Comparison of ENCODE assay signal across 11 mouse cellular contexts in the genomic region with DNA sequence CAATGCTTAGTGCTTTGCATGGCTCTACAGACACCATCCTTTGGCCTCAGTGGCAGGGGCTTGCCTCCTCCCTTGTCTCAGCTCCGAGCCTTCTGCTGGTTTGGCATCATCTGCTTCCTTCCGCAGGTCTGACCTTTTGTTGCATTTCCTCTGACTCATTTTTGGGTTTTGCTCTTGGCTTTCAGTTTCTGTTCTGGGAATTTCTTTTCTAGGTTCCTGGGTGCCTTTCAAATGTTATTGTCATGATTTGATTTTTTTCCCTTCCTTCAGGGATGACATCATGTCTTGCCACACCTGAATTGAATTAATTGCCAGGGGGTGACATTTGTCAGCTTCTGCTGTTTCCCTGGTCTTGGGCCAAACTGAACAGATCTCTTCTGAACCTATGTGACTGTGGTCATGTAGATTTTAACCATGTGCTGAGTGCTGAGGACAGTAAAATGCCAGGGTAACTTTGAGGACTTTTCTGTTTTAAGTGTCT. TPM values are rescaled to one million over a fixed set of nuclear protein-coding genes. Genes with fewer than 3 reads are reported as not detected.
DNase-seq lines count a peak whose midpoint lies in the region; ATAC-seq lines count a peak whose summit lies in the region.
"Had no signal": no experiment of that assay in that cellular context is flagged by ENCODE, and none has a peak within 500 bp of the region (broad histone marks: within the 10 kb centered on the region; RNA-seq: fewer than 3 reads in every experiment).

No protein-coding gene starts in this region.

- H3K27ac ChIP-seq in midbrain, embryonic 16.5 days (ENCODE audit: low read length), result no peak overlapping the region
- H3K27ac ChIP-seq: layer of hippocampus, adult 2 months; macrophage had no signal

- ATAC-seq in granulocyte monocyte progenitor cell, adult 5-6 weeks (replicated peaks; ENCODE audit: poor library complexity, severe bottlenecking), result peak; percentile 27; the same call in 1 of the 2 replicates
- ATAC-seq in midbrain, embryonic 16.5 days, result no peak

- H3K36me3 ChIP-seq in midbrain, embryonic 16.5 days (ENCODE audit: control insufficient read depth, insufficient read depth, low read length), result no peaks in the 10 kb centered on the region

- H3K9ac ChIP-seq in midbrain, embryonic 16.5 days (ENCODE audit: low read depth, low read length), result no peak overlapping the region

- 91% methylated on average over 2 of the region's 2 CpGs for WGBS in midbrain, embryonic 16.5 days

- H3K9me3 ChIP-seq in midbrain, embryonic 16.5 days (replicated peaks; ENCODE audit: control insufficient read depth, low read length, poor library complexity, severe bottlenecking), result no peaks in the 10 kb centered on the region

- H3K4me3 ChIP-seq in midbrain, embryonic 16.5 days (ENCODE audit: low read depth, low read length), result no peak overlapping the region
- H3K4me3 ChIP-seq: layer of hippocampus, adult 2 months had no signal

- no peak overlapping the region for H3K4me2 ChIP-seq in midbrain, embryonic 16.5 days (ENCODE audit: low read length)

- H3K27me3 ChIP-seq in midbrain, embryonic 16.5 days (ENCODE audit: control insufficient read depth, insufficient read depth, low read depth, low read length), result no peaks in the 10 kb centered on the region

- H3K4me1 ChIP-seq in midbrain, embryonic 16.5 days (ENCODE audit: control insufficient read depth, insufficient read depth, low read length), result no peaks in the 10 kb centered on the region; the same call in 1 of the 2 replicates

- DNase-seq in heart, adult 11 months, result peak; percentile 61
- DNase-seq in heart, postnatal 4 days, result no peak
- DNase-seq in 3T3-L1 (ENCODE audit: low read depth, low spot score), result peak; percentile 65
- DNase-seq in adrenal gland, postnatal 36 days, result peak; percentile 16 to 21
- no peak for DNase-seq in right cerebral cortex, adult 2 months (ENCODE audit: low spot score in 2 of 2)
- DNase-seq in thymus, postnatal 0 days (ENCODE audit: low spot score), result no peak
- DNase-seq: gastrocnemius, postnatal 10 days had no signal

RNA-seq across cellular contexts. Expression of gene Pde4b, which starts 17.2 kb away (rescaled TPM):
- total RNA-seq in heart, postnatal 4 days (2021), result 10 to 100 TPM; 67.2 to 72.1 TPM
- total RNA-seq in adrenal gland, postnatal 36 days (2021), result 1 to 10 TPM; 3.4 to 6.4 TPM
- 6.1 and 11.4 TPM in 2 replicates for total RNA-seq in granulocyte monocyte progenitor cell, adult 5-6 weeks (2014; fragmentation: Nextera tagmentation)
- total RNA-seq in granulocyte monocyte progenitor cell, adult 5-6 weeks (2017), result 10.3 and 16.2 TPM in 2 replicates
- polyA plus RNA-seq in thymus, postnatal 0 days (2015; fragmentation: Nextera tagmentation; extraction: Ambion mirVana), result 24.5 and 27.7 TPM in 2 replicates
- 62.5 and 64.5 TPM in 2 replicates for polyA plus RNA-seq in midbrain, embryonic 16.5 days (2015; fragmentation: Nextera tagmentation; extraction: Ambion mirVana)

Comparison
In these comparisons a context has a peak if more than half of its experiments do, and no peak if none do; other contexts are left out.
1. DNase-seq: peak in heart, adult 11 months (single experiment), 3T3-L1 (single experiment) and adrenal gland, postnatal 36 days (2 of 2); none in heart, postnatal 4 days (single experiment), right cerebral cortex, adult 2 months (0 of 2) and thymus, postnatal 0 days (single experiment).